Mouse (Mus musculus): Measurements from ENCODE around the gene Zbtb7b. TPM values are rescaled to one million over a fixed set of nuclear protein-coding genes. Genes with fewer than 3 reads are reported as not detected.

Gene Zbtb7b
- total RNA-seq, 2 experiments from 2014 or later = 10.9 to 18.6 TPM

DNA sequence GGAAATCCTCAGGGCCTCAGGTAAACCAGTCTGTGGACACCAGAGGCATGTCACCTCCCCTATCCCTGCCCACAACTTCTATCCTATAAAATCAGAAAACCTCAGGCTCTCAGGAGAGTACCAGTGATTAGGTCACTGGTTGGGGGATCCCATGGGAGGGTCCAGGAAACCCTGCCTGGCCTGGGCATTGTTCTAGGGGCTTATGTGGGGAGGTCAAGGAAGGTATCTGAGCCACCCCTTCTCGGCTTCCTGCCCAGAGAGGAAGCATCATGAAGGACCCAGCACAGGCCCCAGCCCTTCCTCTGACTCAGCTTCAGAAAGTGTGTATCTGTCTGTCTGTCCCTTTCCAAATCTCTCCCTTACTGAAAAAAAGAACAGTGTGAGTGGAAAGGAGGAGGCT is 46.7 kb downstream of the Zbtb7b start:
- no peak for DNase-seq (ENCODE audit: low spot score in 2 of 2)
- intact Hi-C loops (cut with DNase I) = no loop called here

DNA sequence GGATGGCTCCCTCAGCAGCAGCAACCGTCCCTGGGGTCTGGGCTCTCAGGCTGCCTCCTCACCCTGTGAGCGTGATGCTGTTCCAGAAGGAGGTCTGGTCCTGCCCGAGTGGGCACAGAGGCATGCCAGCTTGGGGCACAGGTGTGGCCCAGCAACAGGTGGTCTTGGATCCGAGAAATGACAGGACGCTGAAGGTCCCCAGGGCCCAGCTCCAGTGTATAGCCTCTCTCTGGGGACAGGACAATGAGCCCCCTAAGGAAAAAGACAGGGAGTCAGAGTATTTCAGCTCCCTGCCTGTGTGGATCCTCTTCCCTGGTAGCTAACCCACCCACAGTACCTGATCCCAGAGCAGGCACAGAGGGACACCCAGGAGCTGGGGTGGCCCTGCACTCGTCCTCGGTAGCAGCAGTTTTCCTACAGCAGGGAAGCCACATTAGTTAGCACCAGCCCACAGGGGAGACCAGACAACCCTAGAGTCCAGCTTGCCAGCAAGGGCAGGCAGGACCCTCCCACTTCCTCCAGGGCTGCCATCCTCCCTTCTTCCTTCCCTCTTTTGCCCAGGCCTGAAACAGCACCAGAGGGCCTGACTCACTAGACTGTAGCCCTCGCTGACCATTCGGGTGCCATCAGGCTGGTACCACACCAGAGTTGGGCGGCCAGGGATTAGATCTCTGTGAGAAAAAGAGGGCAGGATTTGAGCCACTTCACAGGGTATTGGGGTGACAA is 47.6 kb downstream of the Zbtb7b start:
- intact Hi-C loops (cut with DNase I) = no loop called here
- DNase-seq (ENCODE audit: low spot score in 2 of 2) = no peak

DNA sequence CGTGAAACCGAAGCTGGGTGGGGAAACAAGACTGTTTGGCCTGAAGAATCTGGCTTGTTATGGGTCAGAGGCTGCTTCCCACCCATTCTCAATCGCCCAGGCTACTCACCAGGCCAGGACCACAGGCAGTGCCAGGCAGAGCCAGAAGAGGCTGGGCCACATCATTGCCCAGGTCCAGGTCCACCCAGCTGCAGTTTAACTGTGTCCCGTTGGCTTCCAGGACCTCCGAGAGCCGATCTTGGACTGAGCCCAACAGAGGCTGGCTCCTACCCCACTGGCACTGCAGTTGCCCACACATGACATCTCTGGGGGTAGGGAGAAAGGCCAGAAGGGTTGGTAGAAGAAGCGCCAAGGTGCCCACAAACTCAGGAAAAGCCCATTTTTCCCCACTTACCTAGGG is 51.3 kb downstream of the Zbtb7b start:
- DNase-seq (ENCODE audit: low spot score in 2 of 2) = no peak
- intact Hi-C loops (cut with DNase I) = no loop called here

DNA sequence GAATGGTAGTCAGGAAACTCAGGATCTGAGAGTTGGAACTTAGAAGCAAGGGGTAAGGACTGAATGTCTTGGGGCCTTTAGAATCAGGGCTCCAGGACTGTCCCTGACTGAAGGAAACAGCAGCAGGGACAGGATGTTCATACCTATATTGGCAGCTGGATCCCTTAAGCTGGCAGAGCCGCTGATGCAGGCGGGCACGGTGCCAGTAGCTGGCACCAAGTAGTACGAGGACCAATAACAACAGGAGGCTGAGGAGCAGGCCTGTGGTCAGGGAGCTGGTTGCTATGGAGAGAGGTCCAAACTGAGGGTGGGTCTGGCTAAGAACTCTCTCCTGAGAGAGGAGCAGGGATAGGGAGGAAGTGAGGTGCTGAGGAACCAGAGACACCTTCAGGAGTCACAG is 52.8 kb downstream of the Zbtb7b start:
- no peak for DNase-seq (ENCODE audit: low spot score in 2 of 2)
- intact Hi-C loops (cut with DNase I) = loop anchor here (2.0 kb wide), 1 partner anchor 13 kb away; no protein-coding TSS in a partner anchor

DNA sequence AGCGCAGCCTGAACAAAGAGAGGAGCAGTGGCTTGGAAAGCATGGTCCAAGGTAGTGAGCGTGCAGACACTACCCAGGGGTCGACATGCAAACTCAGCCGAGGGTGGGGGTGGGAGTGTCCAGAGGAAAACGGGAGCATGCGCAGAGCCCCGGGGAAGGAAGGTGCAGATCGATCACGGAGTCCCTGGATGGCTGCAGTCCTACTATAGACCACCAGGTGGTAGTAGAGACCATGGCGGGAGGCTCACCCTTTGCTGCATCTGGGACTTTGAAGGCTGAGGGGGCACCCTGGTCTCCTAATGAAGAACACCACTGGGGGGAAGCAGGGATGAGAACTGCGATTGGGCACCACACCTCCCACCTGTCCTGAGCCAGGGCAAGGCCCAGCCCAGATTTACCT is 54.1 kb downstream of the Zbtb7b start:
- DNase-seq (ENCODE audit: low spot score in 2 of 2) = peak; percentile 64 to 74
- intact Hi-C loops (cut with DNase I) = loop anchor here (2.0 kb wide), 1 partner anchor 14 kb away; no protein-coding TSS in a partner anchor

DNA sequence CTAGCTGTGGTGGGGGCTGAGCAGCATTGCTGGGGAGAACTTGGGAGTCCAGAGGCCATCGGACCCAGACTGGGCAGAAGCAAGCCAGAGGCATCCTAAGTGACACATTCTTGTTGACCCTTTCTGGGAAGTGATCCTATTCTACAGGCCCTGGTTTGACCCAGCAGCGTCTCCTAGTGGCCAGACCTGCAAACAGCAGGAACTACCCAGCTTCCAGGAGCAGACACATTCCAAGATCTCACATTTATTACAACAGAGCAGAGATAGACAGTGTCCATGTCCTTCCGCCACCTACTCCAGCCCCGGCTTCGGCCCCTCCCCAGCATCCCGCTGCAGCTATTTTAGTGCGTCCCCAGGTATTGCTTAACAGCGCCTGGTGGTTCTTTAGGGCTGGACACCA is 55.2 kb downstream of the Zbtb7b start:
- DNase-seq (ENCODE audit: low spot score in 2 of 2) = peak; percentile 57
- intact Hi-C loops (cut with DNase I) = loop anchor here (2.0 kb wide), 1 partner anchor 19 kb away; no protein-coding TSS in a partner anchor

DNA sequence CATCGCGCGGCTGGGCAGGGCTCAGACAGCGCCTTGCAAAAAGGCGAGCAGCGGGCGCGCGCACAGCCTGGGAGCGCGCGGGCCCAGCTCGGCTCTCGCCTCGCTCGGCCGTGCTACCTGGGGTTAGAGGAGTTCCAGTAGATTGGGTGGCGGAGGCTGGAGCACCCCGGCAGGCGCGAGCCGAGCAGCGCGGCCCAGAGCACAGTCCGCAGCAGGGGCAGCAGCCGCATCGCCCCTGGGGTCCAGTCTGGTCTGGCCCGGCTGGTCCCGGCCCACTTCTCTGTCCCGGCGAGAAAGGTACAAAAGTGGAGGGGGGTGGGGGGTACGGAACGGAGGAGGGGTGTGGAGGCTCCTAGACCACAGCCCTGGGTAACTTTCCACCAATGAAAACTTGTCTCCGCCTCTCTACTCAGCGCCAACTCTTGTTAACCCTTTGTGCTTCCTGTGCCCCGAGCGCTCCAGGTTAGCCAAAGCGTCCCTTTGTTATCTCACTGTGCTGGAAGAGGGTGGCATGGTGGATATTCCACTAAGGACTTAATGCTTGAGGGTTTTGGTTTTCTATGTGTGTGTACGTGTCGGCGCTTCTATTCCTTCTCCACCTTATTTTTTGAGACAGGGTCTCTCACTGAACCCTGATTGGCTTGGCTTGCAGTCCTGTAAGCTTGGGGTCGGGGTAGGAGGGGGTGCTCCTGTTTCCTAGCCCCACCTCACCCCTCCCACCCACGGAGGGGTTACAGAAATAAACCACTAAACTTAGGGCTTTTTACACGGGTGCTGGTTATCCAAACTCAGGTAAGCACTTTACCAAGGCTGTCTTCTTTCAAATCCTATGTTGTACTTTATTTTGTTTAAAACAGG is 56.6 kb downstream of the Zbtb7b start, which contains the start of gene Efna4:
Gene Efna4 (minus strand): TSS at position 308 of the 858 bp plus-strand sequence.
- intact Hi-C loops (cut with DNase I) = loop anchor here (2.0 kb wide), 1 partner anchor 17 kb away; no protein-coding TSS in a partner anchor
- no peak for DNase-seq (ENCODE audit: low spot score in 2 of 2)

DNA sequence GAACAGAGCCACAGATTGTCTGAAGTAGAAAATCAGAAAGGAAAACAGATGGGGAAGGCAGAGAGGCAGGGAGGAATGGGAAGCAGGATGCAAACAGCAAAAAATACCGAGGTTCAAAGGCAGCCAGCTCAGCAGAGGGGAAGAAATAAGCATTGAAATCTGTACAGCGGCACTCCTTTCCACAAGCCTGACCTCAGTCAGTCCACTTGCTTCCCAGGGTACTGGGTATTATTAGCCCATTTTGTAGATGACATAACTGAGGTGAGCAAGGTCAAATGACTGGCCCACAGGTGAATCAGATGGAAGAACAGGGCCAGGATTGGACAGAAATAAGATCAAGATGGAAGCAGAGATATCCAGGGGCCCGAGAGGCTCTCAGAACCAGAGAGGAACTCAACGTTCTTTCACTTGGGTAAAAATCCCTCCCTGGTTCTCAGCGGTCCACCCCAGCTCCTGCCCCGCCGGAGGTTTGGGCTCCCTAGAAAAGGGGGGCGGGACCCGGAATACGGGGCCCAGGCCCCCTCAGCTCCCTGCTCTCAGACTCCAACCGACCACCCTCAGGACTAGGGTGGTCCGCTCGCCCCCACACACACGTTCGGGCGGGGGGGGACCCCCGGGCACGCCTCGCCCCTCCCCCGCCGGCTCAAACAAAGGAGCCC is 57.4 kb downstream of the Zbtb7b start:
- intact Hi-C loops (cut with DNase I) = no loop called here

DNA sequence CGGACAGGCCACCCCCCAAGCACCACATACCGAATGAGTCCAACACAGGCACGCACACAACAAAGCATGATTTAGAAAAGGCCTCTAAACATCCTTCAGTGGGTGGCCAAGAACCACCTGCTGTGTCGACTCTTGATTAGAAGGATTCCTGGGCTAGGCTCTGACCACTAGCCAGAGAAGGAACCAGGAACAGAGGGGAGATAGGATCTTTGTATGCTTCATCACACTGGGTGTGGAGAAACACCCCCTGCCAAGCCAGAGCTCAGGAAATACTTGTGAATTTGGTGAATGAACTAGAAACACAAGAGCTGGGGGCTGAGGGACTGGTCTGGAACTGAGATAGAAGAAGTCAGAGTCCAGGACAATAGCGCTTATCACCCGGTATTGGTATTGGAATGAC is 58.0 kb downstream of the Zbtb7b start:
- no peak for DNase-seq (ENCODE audit: low spot score in 2 of 2)
- intact Hi-C loops (cut with DNase I) = no loop called here

More for the DNA sequence above, 57.4 kb downstream of the Zbtb7b start:
- DNase-seq (ENCODE audit: low spot score in 2 of 2) = no peak

DNA sequence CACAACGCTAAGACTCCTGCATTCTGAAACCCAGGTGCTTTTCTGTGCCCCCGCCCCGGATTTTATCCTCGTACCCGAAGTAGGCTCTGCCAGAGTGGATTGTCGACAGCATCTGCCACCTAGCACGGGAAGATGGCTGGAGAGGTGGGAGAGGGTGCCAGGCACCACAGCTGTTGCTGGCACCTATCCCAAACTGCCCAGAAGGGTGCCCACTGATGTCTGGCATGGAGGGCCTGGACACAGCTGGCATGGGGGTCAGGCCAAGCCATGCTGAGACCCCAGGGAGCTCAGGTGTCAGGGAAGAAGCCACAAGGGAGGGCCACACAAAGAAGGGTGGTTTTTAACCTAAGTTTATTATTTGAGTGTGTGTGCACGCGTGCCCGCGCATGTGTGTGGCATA is 61.5 kb downstream of the Zbtb7b start:
- intact Hi-C loops (cut with DNase I) = no loop called here
- no peak for DNase-seq (ENCODE audit: low spot score in 2 of 2)

DNA sequence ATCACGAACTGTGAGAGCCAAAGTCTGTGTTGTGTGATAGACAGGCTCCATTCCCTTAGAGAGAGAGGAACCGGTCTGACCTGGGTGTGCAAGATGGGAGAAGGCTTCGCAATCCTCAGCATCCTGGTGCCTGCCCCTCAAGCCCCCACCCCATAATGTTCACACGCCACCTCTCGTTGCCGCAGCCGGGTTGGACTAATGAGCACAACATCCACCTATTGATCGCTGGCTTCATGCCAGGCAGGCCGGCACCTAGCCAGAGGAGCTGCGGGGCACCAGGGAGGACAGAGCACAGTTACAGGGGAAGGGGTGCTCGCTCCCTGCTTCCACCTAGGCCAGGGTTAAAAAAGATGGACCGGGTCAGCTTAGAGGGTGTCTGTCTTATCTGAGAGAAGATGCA is 62.1 kb downstream of the Zbtb7b start:
- intact Hi-C loops (cut with DNase I) = no loop called here
- DNase-seq (ENCODE audit: low spot score in 2 of 2) = no peak

DNA sequence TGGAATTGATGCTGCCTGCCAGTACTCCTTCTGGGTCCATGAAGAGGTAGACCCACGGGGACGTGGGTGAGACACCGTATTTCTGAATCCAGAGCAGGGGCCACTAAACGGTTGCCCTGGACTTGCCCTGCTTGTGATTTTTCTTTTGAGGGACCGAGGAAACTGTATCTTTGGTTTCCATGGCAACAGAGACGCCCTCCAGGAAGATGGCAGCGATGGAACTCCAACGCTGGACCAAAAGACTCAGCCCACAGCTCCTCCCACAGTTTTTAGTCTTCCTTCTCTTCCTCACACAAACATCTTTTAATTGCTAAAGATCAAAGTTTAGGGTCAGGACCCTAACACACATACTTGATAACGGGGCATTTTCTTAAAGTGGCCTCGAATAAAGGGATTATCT is 62.6 kb downstream of the Zbtb7b start:
- intact Hi-C loops (cut with DNase I) = no loop called here
- DNase-seq (ENCODE audit: low spot score in 2 of 2) = no peak

DNA sequence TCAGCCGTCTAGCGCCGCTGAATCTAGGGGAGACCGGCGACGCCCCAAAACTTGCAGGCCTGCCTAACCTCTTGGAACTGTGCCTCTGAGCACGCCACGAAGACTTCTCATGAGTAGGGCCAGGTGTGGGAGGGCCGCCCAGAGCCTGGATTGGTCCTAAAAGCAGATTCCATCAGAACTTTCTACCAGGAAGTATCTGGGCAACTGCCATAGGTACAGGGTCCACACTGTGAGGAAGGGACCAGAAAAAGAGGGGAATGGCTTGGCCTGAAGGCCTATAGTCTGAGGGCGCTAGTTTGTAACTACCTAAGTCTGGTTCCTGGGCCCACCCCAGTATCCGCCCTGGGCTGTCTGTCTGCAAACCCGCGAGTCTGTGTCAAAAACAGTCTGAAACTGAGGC is 63.0 kb downstream of the Zbtb7b start:
- no peak for DNase-seq (ENCODE audit: low spot score in 2 of 2)
- intact Hi-C loops (cut with DNase I) = no loop called here

DNA sequence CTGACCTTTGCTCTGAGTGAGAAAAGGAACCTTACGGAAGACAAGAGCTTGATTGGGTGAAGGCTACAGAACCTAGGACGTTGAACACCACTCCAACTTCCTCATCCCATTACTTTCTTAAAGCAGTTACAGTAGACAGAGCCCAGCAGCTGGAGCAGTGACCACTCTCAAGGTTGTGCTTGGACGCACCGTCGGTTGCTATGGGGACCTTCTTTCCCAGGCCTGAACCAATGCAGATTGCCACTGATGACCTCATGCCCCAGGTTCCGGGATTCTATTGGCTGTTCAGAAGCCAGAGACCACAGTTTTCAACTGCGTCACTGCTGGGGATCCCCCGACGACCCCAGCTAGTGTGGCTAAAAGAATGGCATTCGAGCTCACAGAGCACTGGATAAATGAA is 63.6 kb downstream of the Zbtb7b start:
- intact Hi-C loops (cut with DNase I) = no loop called here
- DNase-seq (ENCODE audit: low spot score in 2 of 2) = no peak

DNA sequence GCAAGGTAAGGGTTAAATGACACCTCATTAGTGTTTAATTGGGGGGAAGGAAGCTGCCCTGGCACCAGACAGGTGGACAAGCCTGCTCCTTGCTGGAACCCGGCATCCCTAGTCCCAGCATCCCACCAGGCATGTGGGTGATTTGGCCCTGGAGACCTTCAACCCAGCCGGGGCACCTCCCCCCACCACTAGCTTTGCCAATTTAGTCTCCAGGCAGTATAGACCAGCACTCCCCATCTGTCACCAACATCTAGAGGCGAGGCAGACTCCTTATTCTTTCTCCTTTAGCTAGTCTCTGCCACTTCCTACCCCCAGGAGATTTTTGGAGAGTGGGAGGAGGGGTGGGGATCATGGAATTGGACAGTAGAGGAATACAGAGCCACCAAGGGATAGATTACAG is 64.2 kb downstream of the Zbtb7b start:
- DNase-seq (ENCODE audit: low spot score in 2 of 2) = no peak
- intact Hi-C loops (cut with DNase I) = no loop called here

DNA sequence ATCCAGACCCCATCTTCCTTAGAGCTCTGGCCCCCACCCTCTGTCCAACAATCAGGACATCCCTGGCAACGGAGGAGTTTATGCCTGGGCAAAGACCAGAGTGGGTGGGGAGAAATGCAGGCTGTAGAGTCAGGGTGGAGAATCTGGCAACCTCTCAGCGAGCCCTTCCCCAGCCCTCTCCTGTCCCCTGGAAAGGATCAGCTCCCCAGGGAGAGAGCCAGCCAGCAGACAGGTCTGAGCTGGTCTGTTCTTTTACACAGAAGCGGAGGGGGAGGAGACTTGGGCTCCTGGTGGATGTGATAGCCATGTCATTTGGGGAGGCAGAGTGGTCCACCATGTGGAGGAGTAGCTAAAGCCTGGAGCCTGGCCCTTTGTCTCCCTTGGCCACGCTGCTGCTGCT is 66.0 kb downstream of the Zbtb7b start:
- no peak for DNase-seq (ENCODE audit: low spot score in 2 of 2)
- intact Hi-C loops (cut with DNase I) = no loop called here
